Mouse (Mus musculus) liver, adult 2 months (tissue): ENCODE measurements around the gene Zdhhc5.

Experiments used
- CTCF ChIP-seq: fragments of 200-500 bp; IDR thresholded peaks from 2 replicates; pipeline ENCODE4 v1.5.1; 2011; ENCODE audit warnings: low read depth, low read length, control low read depth
- POLR2A ChIP-seq: fragments of 200-500 bp; IDR thresholded peaks from 2 replicates; pipeline ENCODE4 v1.6.1; 2011; ENCODE audit warnings: low read length, control low read depth; ENCODE audit not compliant: insufficient read depth; ENCODE audit errors: extremely low read depth

- TF ChIP-seq CTCF (no peak), POLR2A (no peak)
Measured at GRCm38 (mm10) chr2:84761840-84762239, 46.9 kb upstream of the Zdhhc5 start.
